Mouse (Mus musculus): ENCODE data around the gene Gpx5. TPM values are rescaled to one million over a fixed set of nuclear protein-coding genes. Genes with fewer than 3 reads are reported as not detected.

Gpx5 gene
- total RNA-seq, 2 experiments from 2014 or later = not detected

DNA sequence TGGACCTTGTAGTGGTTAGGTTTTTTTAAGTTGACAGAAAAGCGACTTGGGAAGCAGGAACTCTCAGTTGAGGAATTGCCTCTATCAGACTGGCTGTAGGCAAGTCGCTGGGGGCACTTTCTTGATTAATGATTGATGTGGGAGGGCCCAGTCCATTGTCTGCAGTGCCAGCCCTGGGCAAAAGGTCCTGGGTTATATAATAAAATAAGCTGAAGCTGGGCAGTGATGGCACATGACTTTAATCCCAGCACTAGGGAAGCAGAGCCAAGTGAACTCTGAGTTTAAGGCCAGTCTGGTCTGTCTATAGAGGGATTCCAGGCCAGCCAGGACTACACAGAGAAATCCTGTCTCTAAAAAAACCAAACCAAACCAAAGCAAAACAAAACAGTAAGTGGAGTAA lies 55.8 kb downstream of the Gpx5 start:
- no peak for DNase-seq (ENCODE audit: extremely low spot score in 1 of 2, low spot score in 1 of 2)

Other genes starting within 250 kb of the Gpx5 start
- gene Olfr1370, start 217.8 kb downstream of the Gpx5 start, total RNA-seq (2021) = not detected
- gene Olfr1369-ps1, start 181.2 kb downstream of the Gpx5 start, total RNA-seq (2021) = not detected
- gene Olfr263, start 163.1 kb downstream of the Gpx5 start, total RNA-seq (2021) = not detected
- not detected for gene Olfr1368, start 146.9 kb downstream of the Gpx5 start, total RNA-seq (2021)
- gene Trim27, start 113.3 kb downstream of the Gpx5 start, total RNA-seq (2021) = 10 to 100 TPM; 37.8 to 42.2 TPM
- gene Gpx6, start 19.4 kb upstream of the Gpx5 start, total RNA-seq (2021) = not detected
- not detected for gene Olfr1367, start 54.2 kb upstream of the Gpx5 start, total RNA-seq (2021)
- 1 to 10 TPM; 8.5 to 9.7 TPM for gene Zscan12, start 70.1 kb upstream of the Gpx5 start, total RNA-seq (2021)
- gene Zkscan3, start 110.0 kb upstream of the Gpx5 start, total RNA-seq (2021) = 10 to 100 TPM; 35.6 to 42.4 TPM
- gene Pgbd1, start 148.3 kb upstream of the Gpx5 start, total RNA-seq (2021) = 1 to 10 TPM; 1.2 to 1.8 TPM
- 10 to 100 TPM; 45.3 to 47.3 TPM for gene Zscan26, start 161.0 kb upstream of the Gpx5 start, total RNA-seq (2021)
- 1 to 10 TPM in 1 of 2 experiments, under 1 TPM in 1; 0.91 to 1.6 TPM for gene Nkapl, start 175.8 kb upstream of the Gpx5 start, total RNA-seq (2021)
- gene Zkscan4, start 186.2 kb upstream of the Gpx5 start, total RNA-seq (2021) = 1 to 10 TPM; 5.8 to 6.7 TPM
- not detected for gene Gm10065, start 186.7 kb upstream of the Gpx5 start, total RNA-seq (2021)
- 10 to 100 TPM; 21.2 to 24.4 TPM for gene AK157302, start 202.5 kb upstream of the Gpx5 start, total RNA-seq (2021)
- gene Gm11273, start 208.7 kb upstream of the Gpx5 start, total RNA-seq (2021) = 10 to 100 TPM; 68.8 to 76.1 TPM
- 10 to 100 TPM; 16.4 to 17.0 TPM for gene Zkscan8, start 238.4 kb upstream of the Gpx5 start, total RNA-seq (2021)